In the genomic region with DNA sequence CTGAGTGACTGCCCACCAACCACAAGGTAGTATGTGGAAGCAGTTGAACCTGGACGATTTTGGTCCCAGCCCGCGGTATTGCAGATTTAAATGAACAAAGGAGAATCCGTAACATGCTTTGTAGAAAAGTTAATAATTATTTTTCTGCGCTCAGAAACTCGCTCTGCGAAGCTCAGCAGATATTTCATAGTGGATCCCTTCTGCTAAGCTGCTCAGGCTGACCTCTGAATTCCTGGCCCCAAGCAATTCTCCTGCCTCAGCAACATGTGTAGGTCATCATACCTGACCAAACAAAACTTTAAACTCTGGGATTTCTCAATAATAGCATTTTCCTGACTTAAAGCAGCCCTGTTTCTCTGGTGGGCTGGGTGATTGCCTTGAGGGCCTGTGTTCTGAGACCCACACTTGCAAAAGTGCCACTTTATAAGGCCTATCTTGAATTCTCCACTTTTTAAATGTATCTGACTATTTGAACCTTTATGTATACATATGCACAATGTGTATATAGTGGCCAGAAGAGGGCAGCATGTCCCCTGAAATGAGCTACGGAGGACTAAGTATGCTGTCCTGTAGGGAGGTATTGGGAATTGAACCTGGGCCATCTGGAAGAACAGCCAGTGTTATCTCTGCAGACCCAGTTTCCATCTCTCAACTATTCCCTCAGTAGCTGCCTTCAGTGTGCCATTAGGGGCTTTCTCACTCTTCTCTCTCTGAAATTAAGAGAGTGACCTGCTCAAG, we compare ENCODE assay signal across 10 mouse cellular contexts. TPM values are rescaled to one million over a fixed set of nuclear protein-coding genes. Genes with fewer than 3 reads are reported as not detected.
DNase-seq lines count a peak whose midpoint lies in the region; ATAC-seq and TF ChIP-seq lines count a peak whose summit lies in the region.
"Had no signal": no experiment of that assay in that cellular context is flagged by ENCODE, and none has a peak within 500 bp of the region (broad histone marks: within the 10 kb centered on the region; RNA-seq: fewer than 3 reads in every experiment).

No protein-coding gene starts in this region.

- 85% methylated on average over 8 of the region's 8 CpGs for WGBS in forebrain, postnatal 0 days
- WGBS in forebrain, embryonic 12.5 days, result 86% methylated on average over 8 of the region's 8 CpGs
- WGBS in thymus, adult 2 months, result 90% methylated on average over 8 of the region's 8 CpGs

- H3K27me3 ChIP-seq in forebrain, postnatal 0 days (ENCODE audit: insufficient read depth, low read length), result no peaks in the 10 kb centered on the region
- H3K27me3 ChIP-seq in forebrain, embryonic 12.5 days, result no peaks in the 10 kb centered on the region
- H3K27me3 ChIP-seq in thymus, adult 2 months (ENCODE audit: control insufficient read depth, insufficient read depth, low read length), result no peaks in the 10 kb centered on the region
- H3K27me3 ChIP-seq: neural tube, embryonic 12.5 days had no signal

- H3K4me1 ChIP-seq in forebrain, postnatal 0 days (ENCODE audit: insufficient read depth), result no peaks in the 10 kb centered on the region
- no peaks in the 10 kb centered on the region for H3K4me1 ChIP-seq in forebrain, embryonic 12.5 days
- H3K4me1 ChIP-seq in thymus, adult 2 months (replicated peaks; ENCODE audit: control insufficient read depth, insufficient read depth, low read length), result no peaks in the 10 kb centered on the region
- H3K4me1 ChIP-seq: neural tube, embryonic 12.5 days had no signal

- peak; percentile 60 for DNase-seq in forebrain, postnatal 0 days
- peak; percentile 29 for DNase-seq in thymus, adult 2 months
- DNase-seq in thymus, adult 18-20 months, result no peak
- DNase-seq in induced T-regulatory cell, adult 2 months (ENCODE audit: low read depth), result peak; percentile 65
- DNase-seq in naive thymus-derived CD4-positive, alpha-beta T cell, adult 2 months (ENCODE audit: low read depth), result peak; percentile 72
- DNase-seq in urinary bladder, postnatal 4 days (ENCODE audit: low spot score in 2 of 2), result no peak
- DNase-seq in frontal cortex, postnatal 14 days (ENCODE audit: low spot score in 2 of 2), result no peak

- ATAC-seq in forebrain, postnatal 0 days, result no peak
- ATAC-seq in forebrain, embryonic 12.5 days (ENCODE audit: low FRiP score), result no peak

- no peak overlapping the region for H3K9ac ChIP-seq in forebrain, postnatal 0 days
- H3K9ac ChIP-seq in forebrain, embryonic 12.5 days, result no peak overlapping the region
- H3K9ac ChIP-seq: neural tube, embryonic 12.5 days had no signal

- H3K27ac ChIP-seq in forebrain, postnatal 0 days (ENCODE audit: low read depth, low read length), result no peak overlapping the region
- H3K27ac ChIP-seq in forebrain, embryonic 12.5 days, result no peak overlapping the region
- no peak overlapping the region for H3K27ac ChIP-seq in thymus, adult 2 months (ENCODE audit: control insufficient read depth, insufficient read depth, low read length)
- H3K27ac ChIP-seq: neural tube, embryonic 12.5 days had no signal

- no peak overlapping the region for H3K4me3 ChIP-seq in forebrain, postnatal 0 days (ENCODE audit: low read depth, low read length)
- no peak overlapping the region for H3K4me3 ChIP-seq in forebrain, embryonic 12.5 days (replicated peaks)
- no peak overlapping the region for H3K4me3 ChIP-seq in thymus, adult 2 months (ENCODE audit: control insufficient read depth, insufficient read depth, low read length)
- H3K4me3 ChIP-seq: neural tube, embryonic 12.5 days had no signal

- peak; percentile 57 for TF ChIP-seq CTCF in forebrain, postnatal 0 days (IDR thresholded peaks at IDR 0.05; ENCODE audit: low read depth)
- TF ChIP-seq CTCF in thymus, adult 2 months (IDR thresholded peaks at IDR 0.05; ENCODE audit: borderline replicate concordance, control insufficient read depth, extremely low read depth, insufficient read depth, low read length, poor library complexity), result no peak

- peaks cover 89% of the 10 kb centered on the region for H3K36me3 ChIP-seq in forebrain, postnatal 0 days (ENCODE audit: insufficient read depth)
- H3K36me3 ChIP-seq in forebrain, embryonic 12.5 days (replicated peaks), result peaks cover 91% of the 10 kb centered on the region
- peaks cover 67% of the 10 kb centered on the region for H3K36me3 ChIP-seq in thymus, adult 2 months (ENCODE audit: control insufficient read depth, insufficient read depth, low read length)

- TF ChIP-seq POLR2A in thymus, adult 2 months (IDR thresholded peaks at IDR 0.05; ENCODE audit: control insufficient read depth, extremely low read depth, insufficient read depth, low read length, poor library complexity), result no peak

- H3K9me3 ChIP-seq in forebrain, postnatal 0 days (ENCODE audit: low read length), result no peaks in the 10 kb centered on the region
- H3K9me3 ChIP-seq in forebrain, embryonic 12.5 days, result no peaks in the 10 kb centered on the region
- H3K9me3 ChIP-seq: neural tube, embryonic 12.5 days had no signal

- no peak overlapping the region for H3K4me2 ChIP-seq in forebrain, postnatal 0 days (ENCODE audit: low read depth)
- no peak overlapping the region for H3K4me2 ChIP-seq in forebrain, embryonic 12.5 days
- H3K4me2 ChIP-seq: neural tube, embryonic 12.5 days had no signal

RNA-seq across cellular contexts. Expression of gene Klhl11, which starts 13.4 kb away (rescaled TPM):
- total RNA-seq in forebrain, postnatal 0 days (2014; rRNA removed), result 60.1 and 73.9 TPM in 2 replicates
- 7.8 and 9.6 TPM in 2 replicates for polyA plus RNA-seq in forebrain, postnatal 0 days (2015; fragmentation: Nextera tagmentation; extraction: Ambion mirVana)
- polyA plus RNA-seq in forebrain, embryonic 12.5 days (2016; fragmentation: Nextera tagmentation; extraction: Ambion mirVana), result 13.9 and 16.7 TPM in 2 replicates
- polyA plus RNA-seq in thymus, adult 2 months (2012; rRNA removed), result 8.0 and 10.4 TPM in 2 replicates

RNA-seq across cellular contexts. Expression of gene Acly, which starts 41.8 kb away (rescaled TPM):
- total RNA-seq in forebrain, postnatal 0 days (2014; rRNA removed), result 199 and 203 TPM in 2 replicates
- 89.9 and 109 TPM in 2 replicates for polyA plus RNA-seq in forebrain, postnatal 0 days (2015; fragmentation: Nextera tagmentation; extraction: Ambion mirVana)
- 320 and 356 TPM in 2 replicates for polyA plus RNA-seq in forebrain, embryonic 12.5 days (2016; fragmentation: Nextera tagmentation; extraction: Ambion mirVana)
- 150 and 214 TPM in 2 replicates for polyA plus RNA-seq in thymus, adult 2 months (2012; rRNA removed)

RNA-seq across cellular contexts. Expression of gene Klhl10, which starts 44.3 kb away (rescaled TPM):
- total RNA-seq in forebrain, postnatal 0 days (2014; rRNA removed), result 0.29 and 0.46 TPM in 2 replicates
- 0.53 and 0.65 TPM in 2 replicates for polyA plus RNA-seq in forebrain, postnatal 0 days (2015; fragmentation: Nextera tagmentation; extraction: Ambion mirVana)
- polyA plus RNA-seq in forebrain, embryonic 12.5 days (2016; fragmentation: Nextera tagmentation; extraction: Ambion mirVana), result 0.51 and 0.74 TPM in 2 replicates
- polyA plus RNA-seq in thymus, adult 2 months (2012; rRNA removed), result 0.58 and 0.66 TPM in 2 replicates

RNA-seq across cellular contexts. Expression of gene Nt5c3b, which starts 44.4 kb away (rescaled TPM):
- total RNA-seq in forebrain, postnatal 0 days (2014; rRNA removed), result 63.0 and 80.5 TPM in 2 replicates
- polyA plus RNA-seq in forebrain, postnatal 0 days (2015; fragmentation: Nextera tagmentation; extraction: Ambion mirVana), result 113 and 118 TPM in 2 replicates
- 106 and 111 TPM in 2 replicates for polyA plus RNA-seq in forebrain, embryonic 12.5 days (2016; fragmentation: Nextera tagmentation; extraction: Ambion mirVana)
- polyA plus RNA-seq in thymus, adult 2 months (2012; rRNA removed), result 129 and 136 TPM in 2 replicates

RNA-seq across cellular contexts. Expression of gene Ttc25, which starts 59.4 kb away (rescaled TPM):
- 1.2 and 2.2 TPM in 2 replicates for total RNA-seq in forebrain, postnatal 0 days (2014; rRNA removed)
- polyA plus RNA-seq in forebrain, postnatal 0 days (2015; fragmentation: Nextera tagmentation; extraction: Ambion mirVana), result 1.1 and 1.8 TPM in 2 replicates
- 2.1 and 2.6 TPM in 2 replicates for polyA plus RNA-seq in forebrain, embryonic 12.5 days (2016; fragmentation: Nextera tagmentation; extraction: Ambion mirVana)
- 0.58 and 1.1 TPM in 2 replicates for polyA plus RNA-seq in thymus, adult 2 months (2012; rRNA removed)
- total RNA-seq: hematopoietic stem cell, adult 5-6 weeks had no signal

Comparison
In these comparisons a context has a peak if more than half of its experiments do, and no peak if none do; other contexts are left out.
1. DNase-seq: peak in forebrain, postnatal 0 days (single experiment), thymus, adult 2 months (single experiment), induced T-regulatory cell, adult 2 months (single experiment) and naive thymus-derived CD4-positive, alpha-beta T cell, adult 2 months (single experiment); none in thymus, adult 18-20 months (0 of 2), urinary bladder, postnatal 4 days (0 of 2) and frontal cortex, postnatal 14 days (0 of 2).